Mouse (Mus musculus) testis, adult 2 months (tissue): ENCODE results near the gene Plcg2.

ENCODE experiments used
- CTCF ChIP-seq: fragments of 200-500 bp; IDR thresholded peaks from 2 replicates; pipeline ENCODE4 v1.5.1; 2012; ENCODE audit warnings: low read depth, mild to moderate bottlenecking, inconsistent platforms, low read length, moderate library complexity; ENCODE audit not compliant: control insufficient read depth, insufficient read depth, insufficient replicate concordance
- POLR2A ChIP-seq: fragments of 200-500 bp; IDR thresholded peaks from 2 replicates; pipeline ENCODE4 v1.6.1; 2012; ENCODE audit warnings: low read depth, mild to moderate bottlenecking, inconsistent platforms, low read length, moderate library complexity; ENCODE audit not compliant: control insufficient read depth

GRCm38 (mm10) chr8:117454516-117455116, 43.5 kb upstream of the Plcg2 start:
- TF ChIP-seq CTCF (no peak), POLR2A (no peak)
